Mouse (Mus musculus): ENCODE results near the gene Sla2.
"Not testable (repeated sequence)": the region's sequence is repeated elsewhere in the genome, so short reads cannot be mapped to it uniquely, and the experiment has no call there.

Gene Sla2

DNA sequence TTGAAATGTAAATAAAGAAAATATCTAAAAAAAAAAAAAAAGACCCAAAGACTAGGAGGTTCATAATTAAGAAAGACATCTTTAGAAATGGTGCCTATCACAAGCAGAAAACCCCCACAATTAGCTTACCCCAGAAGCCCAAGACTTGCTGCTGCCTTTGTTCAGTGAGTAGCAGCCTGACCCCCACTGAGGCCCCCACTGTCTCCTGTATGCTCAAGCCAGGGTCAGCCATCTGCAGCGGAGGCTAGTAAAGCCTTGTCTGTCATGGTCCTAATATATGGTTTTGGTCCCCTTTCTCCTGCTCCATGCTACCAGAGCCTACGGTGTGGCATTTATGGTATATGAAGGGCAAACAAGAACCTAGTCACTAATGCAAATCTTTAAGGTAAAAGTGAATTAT, 14.4 kb upstream of the Sla2 start:
- no peak for DNase-seq (ENCODE audit: low spot score)

DNA sequence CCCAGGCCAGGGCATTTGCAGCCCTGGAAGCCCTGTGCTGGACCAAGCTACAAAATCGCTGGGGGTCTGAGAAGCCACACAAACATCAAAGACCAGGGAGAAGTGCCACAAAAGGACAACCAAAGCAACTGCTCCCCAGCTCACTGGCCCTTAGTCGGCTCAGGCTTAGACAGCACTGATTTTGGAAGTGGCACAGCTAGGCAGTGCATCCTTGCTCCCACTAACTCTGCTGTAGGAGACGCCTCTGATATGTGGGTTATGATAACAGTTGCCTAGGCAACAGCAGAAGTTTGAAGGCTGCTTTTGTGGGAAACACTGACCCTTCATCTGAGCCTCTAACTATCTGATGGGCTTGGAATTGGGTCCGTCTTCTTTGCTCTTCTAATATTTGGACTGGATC, 12.2 kb upstream of the Sla2 start:
- no peak for DNase-seq (ENCODE audit: low spot score)

DNA sequence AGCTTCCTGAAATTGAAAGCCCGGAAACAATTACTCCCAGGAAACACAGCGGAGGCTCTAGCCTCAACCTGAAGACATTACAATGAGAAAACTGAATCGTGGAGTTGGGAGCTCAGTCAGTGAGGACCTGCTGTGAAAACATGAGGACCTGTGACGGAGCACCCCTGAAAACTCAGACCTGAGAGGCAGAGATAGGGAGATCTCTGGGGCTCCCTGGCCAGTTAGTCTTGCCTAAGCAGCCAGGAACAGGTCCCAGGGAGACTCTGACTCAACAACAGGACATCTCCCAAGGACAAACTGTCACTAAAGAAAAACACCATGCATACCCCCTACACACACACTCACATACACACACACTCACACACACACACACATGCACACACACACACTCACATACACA, 11.4 kb upstream of the Sla2 start:
- no peak for DNase-seq (ENCODE audit: low spot score)

DNA sequence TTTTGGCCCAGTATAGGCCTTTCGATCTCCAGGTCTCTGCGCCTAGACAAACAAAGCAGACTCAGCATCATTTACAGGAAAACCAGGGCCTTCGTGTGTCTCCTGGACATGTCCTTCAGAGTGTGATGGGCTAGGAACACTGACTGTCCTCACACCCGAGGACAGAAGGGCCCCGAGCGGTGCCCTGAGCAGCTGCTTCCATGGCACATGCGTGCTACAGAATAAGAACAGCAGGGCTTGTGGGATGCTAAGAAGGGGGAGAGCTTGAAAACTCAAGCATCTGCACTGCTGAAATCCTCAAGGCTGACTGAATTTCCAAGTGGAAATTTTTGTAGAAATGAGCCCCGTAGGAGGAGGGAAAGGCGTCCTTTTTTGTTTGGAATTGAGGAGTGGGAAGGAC, 10.0 kb upstream of the Sla2 start:
- no peak for DNase-seq (ENCODE audit: low spot score)

DNA sequence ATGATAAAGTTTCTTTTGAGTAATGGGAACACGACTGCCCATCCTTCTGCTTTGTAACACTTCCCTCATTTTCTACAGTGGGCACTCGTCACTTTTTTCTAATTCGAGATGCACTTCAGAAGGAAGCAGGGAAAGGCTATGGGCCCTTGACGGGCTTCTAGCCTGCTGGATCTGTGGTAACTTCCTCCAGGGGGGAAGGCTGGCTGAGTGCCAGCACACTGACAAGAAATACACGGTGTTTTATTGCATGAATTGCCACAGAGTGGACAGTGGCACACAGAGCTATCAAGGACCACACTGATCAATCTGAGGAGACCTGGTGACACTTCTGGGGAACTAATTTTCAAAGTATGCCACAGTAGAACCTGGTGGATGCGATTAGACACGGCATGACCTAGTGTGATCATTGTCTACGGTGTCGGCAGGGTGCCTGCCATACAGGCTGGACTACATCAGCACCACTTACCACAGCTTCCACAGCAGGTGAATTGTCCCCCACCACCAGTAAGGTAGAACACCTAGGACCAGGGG, 9.5 kb upstream of the Sla2 start:
- no peak for DNase-seq (ENCODE audit: low spot score)

DNA sequence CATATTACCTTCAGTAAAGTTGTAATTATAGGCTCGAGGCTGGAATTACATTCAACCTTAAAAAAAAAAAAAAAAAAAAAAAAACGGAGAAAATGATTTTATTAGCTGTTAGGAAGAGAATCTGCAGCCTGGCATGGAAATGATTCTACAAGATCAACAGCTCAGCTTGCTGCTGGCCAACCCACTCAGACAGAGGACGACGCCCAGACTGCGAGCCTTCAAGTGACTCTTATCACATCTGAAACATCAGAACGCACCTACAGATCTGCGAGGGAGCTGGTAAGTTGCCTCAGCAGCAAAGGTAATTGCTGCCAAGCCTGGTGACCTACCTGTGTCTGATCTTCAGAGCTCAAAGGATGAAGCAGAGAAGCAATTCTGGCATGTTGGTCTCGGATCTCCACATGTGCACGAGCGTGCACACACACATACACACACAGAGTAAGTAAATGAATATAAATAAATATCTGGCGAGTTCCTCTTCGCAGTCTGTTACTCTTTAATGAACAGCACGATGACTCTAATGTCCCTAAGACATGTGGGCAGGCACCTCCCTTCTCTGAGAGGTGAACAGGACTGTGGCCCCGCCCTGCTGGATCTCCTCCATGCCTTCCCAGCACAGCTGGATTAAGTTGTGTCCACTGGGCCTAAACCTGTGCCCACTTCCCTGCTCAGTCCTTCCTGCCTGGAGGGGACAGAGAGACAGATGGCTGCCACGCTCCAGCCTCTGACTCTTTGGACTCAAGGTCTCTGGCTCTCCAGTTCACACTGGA, 7.7 kb upstream of the Sla2 start:
- DNase-seq (ENCODE audit: low spot score): no peak

DNA sequence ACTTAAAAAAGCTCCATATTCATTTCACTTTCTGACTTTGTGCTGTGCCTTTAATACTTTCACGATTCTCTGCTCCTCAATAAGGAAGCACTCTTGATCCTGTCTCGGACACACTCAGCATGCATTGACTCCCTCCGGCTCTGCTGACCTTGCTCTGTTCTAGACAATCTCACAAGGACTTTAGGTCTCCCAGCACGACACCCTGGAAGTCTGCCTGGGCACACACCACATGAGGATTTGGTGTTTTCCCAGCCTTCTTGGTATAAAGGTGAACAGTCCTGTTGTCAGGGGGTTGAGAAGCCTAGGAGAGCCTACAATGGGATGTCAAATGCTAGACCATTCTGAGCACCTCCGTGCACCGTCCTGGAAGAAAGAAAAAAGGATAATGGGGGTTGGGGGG, 5.8 kb upstream of the Sla2 start:
- DNase-seq (ENCODE audit: low spot score): no peak

DNA sequence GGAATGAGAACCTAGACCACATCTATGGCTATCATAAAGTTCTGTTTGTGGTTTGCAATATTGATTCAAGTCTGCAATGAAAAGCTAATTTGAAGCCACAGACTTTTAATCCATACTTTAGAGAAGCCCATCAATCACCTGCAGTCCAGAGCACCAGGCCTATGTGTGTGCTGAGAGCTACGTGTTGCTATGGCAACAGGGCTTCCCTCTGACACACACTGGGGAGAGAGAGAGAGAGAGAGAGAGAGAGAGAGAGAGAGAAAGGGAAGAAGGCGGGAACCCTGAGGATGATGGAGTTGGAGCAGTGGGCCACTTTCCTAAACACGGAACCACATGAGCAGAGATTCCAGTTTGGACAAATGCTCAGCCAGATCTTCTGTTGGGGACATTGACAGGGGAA, 5.2 kb upstream of the Sla2 start:
- no peak for DNase-seq (ENCODE audit: low spot score)

DNA sequence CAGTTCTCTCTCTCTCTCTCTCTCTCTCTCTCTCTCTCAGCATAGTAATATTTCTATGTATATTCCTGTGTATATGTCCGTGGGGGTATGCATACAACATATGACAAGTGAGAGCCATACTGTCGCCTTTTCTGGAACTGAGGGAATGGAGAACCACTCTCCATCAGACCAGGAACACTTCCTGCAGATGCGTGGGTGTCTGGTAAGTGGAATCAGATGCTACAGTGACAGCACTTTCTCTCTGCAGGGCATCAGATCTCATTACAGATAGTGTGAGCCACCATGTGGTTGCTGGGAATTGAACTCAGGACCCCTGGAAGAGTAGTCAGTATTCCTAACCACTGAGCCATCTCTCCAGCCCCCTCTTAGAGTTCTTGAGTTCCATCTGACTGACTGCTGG, 1.5 kb upstream of the Sla2 start:
- no peak for DNase-seq (ENCODE audit: low spot score)

DNA sequence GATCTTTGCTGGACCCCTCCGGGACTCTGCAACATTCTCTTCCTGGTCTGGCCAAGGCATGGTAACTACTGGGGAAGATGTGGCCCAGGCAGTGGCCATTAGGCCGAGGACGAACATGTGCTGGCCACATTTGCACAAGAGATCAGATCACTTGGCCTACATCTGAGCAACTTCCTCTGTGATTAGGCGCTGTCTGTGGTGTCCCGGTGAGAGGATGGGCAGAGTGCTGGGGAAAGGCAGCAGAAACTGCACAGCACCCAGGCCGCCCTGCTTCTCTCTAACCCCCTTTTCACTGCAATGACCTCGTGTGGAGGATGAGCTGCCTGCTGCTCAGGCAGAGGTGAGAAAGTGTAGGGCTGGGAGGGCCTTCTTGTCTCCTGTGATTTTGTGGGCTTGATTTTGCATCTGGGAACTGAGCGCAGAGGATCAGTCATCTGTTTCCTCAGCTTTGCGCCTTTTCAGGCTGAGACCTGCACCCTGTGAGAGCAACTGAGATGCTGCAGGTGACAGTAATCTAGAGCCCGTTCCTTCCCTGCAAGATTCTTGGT, 834 bp downstream of the Sla2 start:
- no peak for DNase-seq (ENCODE audit: low spot score)

DNA sequence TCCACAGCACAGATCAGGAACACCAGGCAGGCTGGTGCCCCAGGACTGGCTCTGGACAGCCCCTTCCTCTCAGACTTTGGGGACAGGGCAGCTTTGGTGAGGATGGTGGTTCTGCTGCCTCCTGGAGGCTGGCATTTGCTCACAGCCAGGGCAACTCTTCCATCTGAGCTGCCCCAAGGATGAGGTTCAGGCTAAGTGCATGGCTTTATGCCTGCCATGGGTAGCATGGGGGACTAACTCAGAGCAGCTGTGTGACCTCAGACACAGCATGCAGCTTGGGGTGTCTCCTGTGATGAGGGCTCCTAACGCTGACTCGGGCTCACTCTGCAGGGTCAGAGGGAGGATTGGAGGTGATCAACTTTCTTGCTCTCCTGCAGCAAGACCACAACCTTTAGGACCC, 1.3 kb downstream of the Sla2 start:
- DNase-seq (ENCODE audit: low spot score): not testable (repeated sequence)

DNA sequence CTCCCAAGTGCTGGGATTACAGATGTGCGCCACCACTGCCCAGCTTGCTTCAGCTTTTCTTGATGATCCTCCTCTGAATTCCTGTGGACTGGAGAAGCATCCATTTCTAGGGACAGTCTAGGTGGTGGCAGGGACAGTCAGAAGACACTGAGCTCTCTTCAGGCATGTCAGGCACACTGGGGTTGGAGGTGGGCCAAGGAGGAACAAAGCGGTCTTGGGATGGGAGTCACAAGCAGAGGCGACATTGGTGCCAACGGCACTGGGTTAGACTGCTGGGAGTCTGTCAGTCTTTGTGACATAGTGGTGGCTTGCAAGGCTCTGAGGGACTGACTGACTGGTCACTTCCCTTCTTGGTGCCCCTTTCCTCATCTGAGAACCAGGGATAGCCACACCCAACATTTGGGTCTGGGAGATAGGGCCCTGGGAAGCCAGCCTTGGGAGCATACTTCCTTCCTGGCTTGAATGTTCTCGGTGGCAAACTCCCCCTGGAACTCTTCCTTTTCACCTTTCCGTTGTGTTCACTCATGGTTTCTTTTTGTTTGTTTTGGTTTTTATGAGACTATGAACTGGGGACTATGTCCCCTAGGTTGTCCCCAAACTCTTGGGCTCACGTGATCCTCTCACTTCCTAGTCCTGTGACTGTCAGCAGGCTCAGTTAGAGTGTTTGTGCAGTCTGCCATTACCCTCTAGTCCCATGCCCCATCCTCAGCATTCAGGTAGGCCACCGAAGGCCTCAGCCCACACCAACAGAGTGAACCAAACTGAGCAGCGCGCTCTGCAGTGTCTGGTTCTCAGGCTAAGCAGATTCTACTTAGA, 2.4 kb downstream of the Sla2 start:
- no peak for DNase-seq (ENCODE audit: low spot score)

DNA sequence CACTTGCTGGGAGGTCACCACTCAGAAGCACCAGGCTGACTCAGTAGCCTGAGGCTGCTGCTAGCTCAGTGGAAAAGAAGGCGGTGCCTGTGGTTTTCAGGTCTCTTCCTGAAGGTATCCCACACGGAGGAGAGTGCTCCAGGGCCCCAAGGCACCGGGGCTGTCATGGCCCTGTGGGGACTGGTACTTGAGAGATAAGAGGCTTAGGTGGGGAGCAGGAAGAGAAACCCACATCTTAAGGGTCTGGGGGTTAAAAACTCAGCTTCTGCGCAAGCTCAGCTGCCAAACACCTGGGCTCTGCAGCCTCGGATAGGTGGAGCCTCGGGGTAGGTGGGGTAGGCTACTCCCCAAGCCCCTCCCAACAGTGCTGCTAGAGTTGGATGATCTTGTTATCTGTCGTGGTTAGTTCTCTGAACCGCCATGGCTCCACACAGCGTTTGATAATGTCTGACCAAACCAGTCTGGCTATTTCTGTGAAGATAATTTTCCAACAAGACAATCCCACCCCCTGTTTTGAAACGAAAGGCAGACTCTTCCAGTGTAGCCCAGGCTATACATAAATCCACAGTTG, 4.5 kb downstream of the Sla2 start:
- DNase-seq (ENCODE audit: low spot score): peak; percentile 51

DNA sequence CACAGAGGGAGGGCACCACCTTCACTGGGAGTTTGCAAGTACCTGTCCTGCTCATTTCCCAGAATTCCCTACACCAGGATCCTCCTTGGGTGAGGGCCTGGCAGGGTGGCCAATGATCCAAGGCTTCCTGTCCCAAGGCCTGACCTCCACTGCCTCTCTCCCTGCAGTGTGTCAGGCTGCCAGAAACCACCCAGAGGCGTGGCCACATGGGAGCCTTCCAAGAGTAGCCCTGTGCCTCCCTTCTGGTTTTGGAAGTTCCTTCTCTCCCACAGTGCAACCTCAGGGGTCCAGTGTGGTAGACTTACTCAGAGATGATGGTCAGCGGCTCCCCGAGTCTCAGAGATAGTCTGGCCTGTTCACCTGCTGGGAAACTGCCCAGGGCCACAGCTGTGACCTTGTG, 7.5 kb downstream of the Sla2 start:
- no peak for DNase-seq (ENCODE audit: low spot score)

DNA sequence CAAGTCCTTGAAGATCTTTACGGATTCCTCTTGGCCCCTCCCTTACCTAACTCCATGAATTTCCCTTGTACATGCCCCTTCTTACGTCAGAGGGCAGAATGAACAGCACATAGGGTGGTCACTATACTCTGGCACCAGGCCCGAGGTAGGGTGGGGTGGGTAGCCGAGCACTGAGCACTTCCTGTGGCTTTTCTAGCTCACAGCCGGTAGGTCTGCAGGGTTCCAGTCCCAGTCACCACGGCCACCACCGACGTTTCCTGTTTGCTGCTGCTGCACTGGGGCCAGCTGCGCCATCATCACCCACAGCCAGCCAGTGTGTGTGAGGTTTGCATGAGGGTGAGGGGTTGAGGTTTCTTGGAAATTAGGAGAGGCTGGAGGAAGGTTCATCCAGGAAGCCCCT, 9.3 kb downstream of the Sla2 start:
- no peak for DNase-seq (ENCODE audit: low spot score)

DNA sequence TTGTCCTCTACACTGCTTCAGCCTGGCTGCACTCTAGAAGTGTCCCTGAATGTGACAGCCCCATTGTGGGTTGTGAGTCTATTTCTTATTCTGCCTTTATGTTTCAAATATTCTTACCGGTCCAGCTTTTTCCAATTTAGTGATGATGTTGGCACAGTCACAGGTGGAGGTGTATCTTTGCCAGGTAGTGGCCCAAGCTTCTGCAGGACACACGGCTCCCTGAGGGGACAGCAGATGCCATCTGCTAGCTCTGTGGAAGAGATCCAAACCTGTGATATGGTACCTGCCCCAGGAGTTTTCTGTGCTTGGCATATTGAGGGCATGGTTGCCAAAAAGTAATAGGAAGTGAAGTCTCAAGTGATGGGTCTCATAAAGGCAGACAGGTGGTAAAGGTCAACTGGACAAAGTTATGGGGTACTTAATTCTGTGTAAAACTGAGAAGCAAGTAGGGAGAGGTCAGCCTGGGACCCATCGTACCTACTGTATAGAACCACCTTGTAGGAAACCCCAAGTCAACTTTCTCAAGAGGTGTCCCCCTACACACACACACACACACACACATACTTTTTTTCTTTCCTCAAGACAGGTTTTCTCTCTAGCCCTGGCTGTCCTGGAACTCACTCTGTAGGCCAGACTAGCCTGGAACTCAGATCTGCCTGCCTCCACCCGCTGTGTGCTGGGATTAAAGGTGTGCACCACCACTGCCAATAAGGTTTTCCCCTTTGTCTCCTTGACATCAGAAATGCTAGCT, 12.1 kb downstream of the Sla2 start:
- DNase-seq (ENCODE audit: low spot score): no peak

DNA sequence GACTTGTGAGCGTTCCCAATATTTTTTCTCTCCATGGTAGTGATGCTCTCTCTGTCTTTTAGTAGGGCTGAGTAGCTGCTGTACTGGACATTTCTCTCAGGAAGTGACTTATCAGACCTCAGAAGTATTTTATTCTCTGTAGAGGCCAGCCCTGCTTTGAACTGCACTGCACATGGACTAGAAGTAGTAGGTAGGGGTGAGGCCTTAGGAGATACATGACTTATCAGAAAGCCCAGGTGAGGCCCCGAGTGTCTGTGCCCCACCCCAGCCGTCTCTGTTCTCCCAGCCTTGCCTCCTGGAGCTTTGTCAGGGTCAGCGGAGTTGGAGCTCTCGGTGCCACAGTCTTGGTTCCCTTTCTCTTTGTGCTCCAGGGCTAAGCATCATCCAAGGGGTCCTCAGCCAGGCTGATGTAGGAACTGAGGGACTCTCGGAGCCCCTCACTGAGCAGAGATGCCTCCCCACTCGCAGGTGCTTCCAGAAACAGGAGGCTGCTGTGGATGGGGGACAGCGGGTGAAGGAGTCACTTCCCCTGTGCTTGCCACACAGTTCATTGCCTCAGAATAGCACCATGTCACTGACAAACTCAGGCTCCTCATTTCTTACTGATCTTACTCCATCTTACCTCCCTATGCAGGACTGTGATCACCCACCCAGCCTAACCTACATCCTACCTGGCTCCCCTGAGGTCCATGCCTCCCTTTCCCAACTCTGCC, 12.8 kb downstream of the Sla2 start:
- DNase-seq (ENCODE audit: low spot score): no peak

DNA sequence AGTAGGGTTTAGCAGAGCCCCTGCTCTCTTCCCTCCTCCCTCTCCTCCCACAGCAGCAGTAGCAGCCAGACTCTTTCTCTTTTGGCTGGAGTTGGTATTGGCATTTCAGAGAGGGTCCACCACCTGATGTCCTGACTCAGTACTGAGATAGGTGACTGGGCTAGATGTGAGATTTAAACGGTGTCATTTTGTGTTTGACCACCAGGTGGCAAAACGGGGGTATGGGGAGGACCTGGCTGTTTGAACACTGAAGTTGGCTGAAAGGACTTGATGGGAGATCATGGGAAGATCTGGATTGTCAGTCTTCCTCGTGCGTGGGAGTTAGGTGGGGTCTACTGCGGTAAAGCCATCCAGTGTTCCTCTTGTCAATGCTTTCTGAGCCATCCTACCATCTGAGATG, 13.4 kb downstream of the Sla2 start:
- DNase-seq (ENCODE audit: low spot score): no peak

DNA sequence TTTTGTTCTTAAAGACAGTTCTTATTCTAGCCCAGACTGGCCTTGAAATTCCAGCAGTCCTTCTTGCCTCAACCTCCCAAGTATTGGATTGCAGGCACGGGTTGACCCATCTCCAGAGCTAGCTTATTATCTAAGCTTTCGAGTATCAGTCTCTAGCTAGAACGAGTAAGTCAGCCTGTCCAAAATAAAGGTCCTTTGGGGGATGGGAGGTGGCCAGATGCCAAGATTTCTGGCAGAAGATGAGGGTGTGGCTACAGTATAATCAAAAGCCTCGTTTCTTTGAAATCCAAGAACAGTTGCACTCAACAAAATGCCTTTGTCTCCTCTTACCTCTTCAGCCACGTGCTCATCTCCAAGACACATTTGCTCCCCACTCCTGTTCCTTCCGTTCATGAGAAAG, 16.5 kb downstream of the Sla2 start:
- no peak for DNase-seq (ENCODE audit: low spot score)

DNA sequence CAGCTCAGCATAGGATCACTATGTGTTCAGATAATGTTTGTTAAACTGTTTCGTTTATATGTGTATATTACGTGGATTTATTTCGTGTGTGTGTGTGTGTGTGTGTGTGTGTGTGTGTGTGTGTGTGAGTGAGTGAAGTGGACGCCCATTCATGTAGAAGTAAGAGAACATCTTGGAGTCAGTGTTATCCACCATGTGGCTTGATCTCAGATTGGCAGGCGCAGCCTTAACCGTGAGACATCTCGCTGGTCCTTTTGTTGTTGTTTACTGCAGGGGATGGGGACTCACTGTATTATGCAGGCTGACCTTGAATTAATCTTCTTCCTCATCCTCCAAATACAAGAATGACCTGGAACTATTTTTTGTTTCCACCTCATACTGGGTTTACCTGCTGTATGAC, 17.4 kb downstream of the Sla2 start:
- no peak for DNase-seq (ENCODE audit: low spot score)

DNA sequence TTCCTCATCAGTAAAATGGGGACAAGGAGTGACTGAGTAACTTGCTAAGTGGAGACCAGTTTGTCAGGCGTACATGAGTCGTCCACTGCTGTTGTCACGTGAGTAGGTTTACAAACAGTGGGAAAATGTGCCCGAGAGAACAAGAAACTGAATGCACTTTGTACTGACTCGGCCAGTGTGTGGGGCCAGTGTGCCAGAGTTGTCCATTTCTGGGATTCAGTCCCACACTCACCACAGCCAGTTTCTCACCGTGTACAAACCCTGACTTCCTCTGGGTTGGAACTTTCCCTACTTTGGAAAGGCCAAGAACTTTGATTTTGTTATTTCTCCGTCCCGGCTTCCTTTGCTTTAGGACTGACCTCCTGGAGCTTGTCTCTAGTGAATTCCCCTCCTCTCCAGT, 18.0 kb downstream of the Sla2 start:
- DNase-seq (ENCODE audit: low spot score): no peak
